Mouse (Mus musculus): ENCODE data around the gene Sf3b4. TPM values are rescaled to one million over a fixed set of nuclear protein-coding genes. Genes with fewer than 3 reads are reported as not detected.

The Sf3b4 gene
- polyA plus RNA-seq, 1 experiment from 2014 or later, result 190 TPM

Small RNAs within 50 kb of the gene (microRNA-seq; reads per million reads assigned to microRNA genes)
- gene Gm44492, result not detected

Other genes with a start within 250 kb of the Sf3b4 start
- 209 and 212 TPM in 2 replicates for gene Anp32e, start 243.1 kb upstream of the Sf3b4 start, polyA plus RNA-seq (2016; fragmentation: Nextera tagmentation; extraction: Ambion mirVana)
- 75.1 and 88.2 TPM in 2 replicates for gene Plekho1, start 176.3 kb upstream of the Sf3b4 start, polyA plus RNA-seq (2016; fragmentation: Nextera tagmentation; extraction: Ambion mirVana)
- gene Vps45, start 113.9 kb upstream of the Sf3b4 start, polyA plus RNA-seq (2016; fragmentation: Nextera tagmentation; extraction: Ambion mirVana), result 26.1 and 30.6 TPM in 2 replicates
- gene Otud7b, start 67.8 kb upstream of the Sf3b4 start, polyA plus RNA-seq (2016; fragmentation: Nextera tagmentation; extraction: Ambion mirVana), result 15.2 and 16.1 TPM in 2 replicates
- 6.0 and 10.5 TPM in 2 replicates for gene Mtmr11, start 10.3 kb upstream of the Sf3b4 start, polyA plus RNA-seq (2016; fragmentation: Nextera tagmentation; extraction: Ambion mirVana)
- 17.8 and 22.6 TPM in 2 replicates for gene Sv2a, start 8.8 kb downstream of the Sf3b4 start, polyA plus RNA-seq (2016; fragmentation: Nextera tagmentation; extraction: Ambion mirVana)
- gene Bola1, start 47.4 kb downstream of the Sf3b4 start, polyA plus RNA-seq (2016; fragmentation: Nextera tagmentation; extraction: Ambion mirVana), result 58.9 and 62.8 TPM in 2 replicates
- 0.73 TPM in 1 of 2 replicates, not detected in the other for gene Hist2h2ab, start 47.5 kb downstream of the Sf3b4 start, polyA plus RNA-seq (2016; fragmentation: Nextera tagmentation; extraction: Ambion mirVana)
- 3.4 and 8.2 TPM in 2 replicates for gene Hist2h2ac, start 48.5 kb downstream of the Sf3b4 start, polyA plus RNA-seq (2016; fragmentation: Nextera tagmentation; extraction: Ambion mirVana)
- 2.8 and 3.5 TPM in 2 replicates for gene Hist2h2be, start 48.8 kb downstream of the Sf3b4 start, polyA plus RNA-seq (2016; fragmentation: Nextera tagmentation; extraction: Ambion mirVana)
- gene Hist2h3c2, start 66.8 kb downstream of the Sf3b4 start, polyA plus RNA-seq (2016; fragmentation: Nextera tagmentation; extraction: Ambion mirVana), result 3.4 and 5.1 TPM in 2 replicates
- 13.0 and 21.3 TPM in 2 replicates for gene Hist2h2aa2, start 67.9 kb downstream of the Sf3b4 start, polyA plus RNA-seq (2016; fragmentation: Nextera tagmentation; extraction: Ambion mirVana)
- gene Hist2h2aa1, start 73.2 kb downstream of the Sf3b4 start, polyA plus RNA-seq (2016; fragmentation: Nextera tagmentation; extraction: Ambion mirVana), result 8.3 and 9.5 TPM in 2 replicates
- 0.41 and 0.60 TPM in 2 replicates for gene Hist2h3c1, start 74.4 kb downstream of the Sf3b4 start, polyA plus RNA-seq (2016; fragmentation: Nextera tagmentation; extraction: Ambion mirVana)
- 2.1 and 2.8 TPM in 2 replicates for gene Hist2h4, start 91.0 kb downstream of the Sf3b4 start, polyA plus RNA-seq (2016; fragmentation: Nextera tagmentation; extraction: Ambion mirVana)
- gene Hist2h3b, start 96.3 kb downstream of the Sf3b4 start, polyA plus RNA-seq (2016; fragmentation: Nextera tagmentation; extraction: Ambion mirVana), result 17.8 and 25.8 TPM in 2 replicates
- gene Hist2h2bb, start 97.4 kb downstream of the Sf3b4 start, polyA plus RNA-seq (2016; fragmentation: Nextera tagmentation; extraction: Ambion mirVana), result 3.8 and 7.7 TPM in 2 replicates
- gene Fcgr1, start 121.6 kb downstream of the Sf3b4 start, polyA plus RNA-seq (2016; fragmentation: Nextera tagmentation; extraction: Ambion mirVana), result 0.18 and 0.35 TPM in 2 replicates